Mouse (Mus musculus): ENCODE results near the gene Tes3-ps. TPM values are rescaled to one million over a fixed set of nuclear protein-coding genes. Genes with fewer than 3 reads are reported as not detected.

Gene Tes3-ps
- 0.55 and 0.57 TPM in 2 replicates for polyA plus RNA-seq (2015; fragmentation: Nextera tagmentation; extraction: Ambion mirVana)

DNA sequence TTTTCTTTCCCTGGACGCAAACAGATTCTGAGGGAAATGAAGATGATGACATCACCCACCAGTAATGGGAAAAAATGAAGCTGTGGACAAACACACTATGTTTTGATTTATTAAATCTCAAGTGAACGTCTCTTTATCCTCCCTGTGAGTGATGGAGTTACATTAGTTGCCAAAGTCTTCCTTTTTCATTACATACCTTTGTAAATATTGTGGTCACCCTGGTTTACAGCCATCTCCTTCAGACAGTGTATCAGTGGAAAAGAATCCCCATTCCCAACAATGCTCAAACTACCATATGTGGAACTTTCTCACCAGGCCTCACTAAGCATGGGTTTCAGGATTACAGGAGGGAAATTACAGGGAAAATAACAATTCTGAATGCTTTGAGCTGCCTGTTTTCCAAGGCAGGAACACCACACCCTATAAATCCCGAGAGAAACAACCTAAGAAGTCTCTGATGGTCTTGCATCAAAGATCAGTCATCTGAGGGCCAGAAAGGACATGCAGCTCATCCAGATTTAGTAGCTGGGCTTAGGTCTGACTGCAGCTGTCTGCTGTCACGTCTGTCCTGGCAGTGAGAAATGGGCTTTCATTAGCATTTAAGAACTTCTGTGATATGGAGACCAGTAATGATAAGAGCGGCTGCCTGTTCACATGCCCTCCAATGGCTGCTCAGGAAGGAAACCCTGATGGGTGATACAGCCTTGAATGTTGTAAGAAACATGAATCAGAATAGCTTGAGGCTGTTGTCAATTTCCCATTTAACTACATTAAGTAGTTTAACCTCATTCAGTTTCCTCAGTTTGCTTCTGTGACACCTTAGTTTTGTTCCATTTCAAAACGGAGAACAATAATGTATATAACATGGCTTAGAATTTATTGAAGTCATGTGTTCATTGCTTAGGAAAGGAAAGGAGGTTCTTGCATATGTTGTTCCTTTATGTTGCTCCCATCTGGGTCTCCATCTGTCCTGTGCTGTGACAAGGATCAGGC lies at the start of gene Tes3-ps:
TSS of gene Tes3-ps (plus strand) at position 943 of the 993 bp plus-strand sequence.
- TF ChIP-seq CTCF (IDR thresholded peaks at IDR 0.05; ENCODE audit: low read depth): no peak
- Histone ChIP-seq H3K4me3 (ENCODE audit: low read depth, low read length) (no peak within 1 kb of the TSS), H3K9ac (ENCODE audit: low read depth, low read length) (no peak within 1 kb of the TSS), H3K9me3 (ENCODE audit: control insufficient read depth) (no peaks in the 10 kb centered on the region), H3K27me3 (replicated peaks; ENCODE audit: control insufficient read depth, insufficient read depth, low read length) (no peaks in the 10 kb centered on the region), H3K4me1 (replicated peaks; ENCODE audit: control insufficient read depth, insufficient read depth, low read length) (no peaks in the 10 kb centered on the region), H3K36me3 (ENCODE audit: control insufficient read depth, insufficient read depth) (no peaks in the 10 kb centered on the region), H3K27ac (ENCODE audit: low read depth, low read length) (no peak within 1 kb of the TSS), H3K4me2 (replicated peaks; ENCODE audit: low read depth) (no peak within 1 kb of the TSS)
- no peak for ATAC-seq
- 67% methylated on average over 6 of the region's 6 CpGs for WGBS

- H3K4me3 ChIP-seq (ENCODE audit: low read depth, low read length): no peak overlapping the region
- TF ChIP-seq CTCF (IDR thresholded peaks at IDR 0.05; ENCODE audit: low read depth): no peak
- 95% methylated on average over 6 of the region's 6 CpGs for WGBS
Observed at GRCm38 (mm10) chr13:49444451-49444850, 48.7 kb upstream of the Tes3-ps start.

GRCm38 (mm10) chr13:49449318-49449749 lies 43.8 kb upstream of the Tes3-ps start:
- Histone ChIP-seq H3K27me3 (replicated peaks; ENCODE audit: control insufficient read depth, insufficient read depth, low read length) (no peaks in the 10 kb centered on the region), H3K9me3 (ENCODE audit: control insufficient read depth) (no peaks in the 10 kb centered on the region), H3K4me3 (ENCODE audit: low read depth, low read length) (no peak overlapping the region), H3K4me1 (replicated peaks; ENCODE audit: control insufficient read depth, insufficient read depth, low read length) (no peaks in the 10 kb centered on the region), H3K36me3 (ENCODE audit: control insufficient read depth, insufficient read depth) (peaks cover 30% of the 10 kb centered on the region), H3K9ac (ENCODE audit: low read depth, low read length) (no peak overlapping the region), H3K27ac (ENCODE audit: low read depth, low read length) (no peak overlapping the region), H3K4me2 (replicated peaks; ENCODE audit: low read depth) (no peak overlapping the region)
- TF ChIP-seq CTCF (IDR thresholded peaks at IDR 0.05; ENCODE audit: low read depth): peak; percentile 99
- ATAC-seq: peak; percentile 50; the same call in 1 of the 2 replicates
- 35% methylated on average over 5 of the region's 5 CpGs for WGBS

More at GRCm38 (mm10) chr13:49444451-49444850, 48.7 kb upstream of the Tes3-ps start:
- ATAC-seq: no peak
- H3K9ac ChIP-seq (ENCODE audit: low read depth, low read length): no peak overlapping the region
- no peak overlapping the region for H3K27ac ChIP-seq (ENCODE audit: low read depth, low read length)
- no peaks in the 10 kb centered on the region for H3K27me3 ChIP-seq (replicated peaks; ENCODE audit: control insufficient read depth, insufficient read depth, low read length)
- H3K9me3 ChIP-seq (ENCODE audit: control insufficient read depth): no peaks in the 10 kb centered on the region
- H3K4me1 ChIP-seq (replicated peaks; ENCODE audit: control insufficient read depth, insufficient read depth, low read length): no peaks in the 10 kb centered on the region
- H3K4me2 ChIP-seq (replicated peaks; ENCODE audit: low read depth): no peak overlapping the region
- H3K36me3 ChIP-seq (ENCODE audit: control insufficient read depth, insufficient read depth): peaks cover 27% of the 10 kb centered on the region

DNA sequence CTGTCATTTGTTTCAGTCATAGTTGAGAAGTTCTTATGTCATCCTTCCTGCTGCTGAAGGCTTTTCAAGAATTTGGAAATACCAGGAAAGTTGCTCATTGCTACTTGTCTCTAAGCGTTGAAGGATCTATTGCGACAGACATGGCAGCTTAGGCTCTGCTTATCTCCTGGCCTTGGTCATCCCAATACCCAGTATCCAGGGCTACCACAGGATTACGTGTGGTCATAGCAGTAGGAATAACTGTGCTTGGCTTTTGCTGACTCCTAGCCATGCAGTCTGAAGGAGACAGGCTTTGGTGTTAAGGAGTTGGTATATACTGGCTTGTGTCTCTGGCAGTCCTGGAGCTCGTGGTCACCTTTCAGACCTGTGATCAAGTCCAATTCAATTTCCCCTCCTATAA lies 32.8 kb upstream of the Tes3-ps start:
- WGBS: 77% methylated on average over 4 of the region's 4 CpGs
- Histone ChIP-seq H3K36me3 (ENCODE audit: control insufficient read depth, insufficient read depth) (peaks cover 34% of the 10 kb centered on the region), H3K27me3 (replicated peaks; ENCODE audit: control insufficient read depth, insufficient read depth, low read length) (no peaks in the 10 kb centered on the region), H3K4me3 (ENCODE audit: low read depth, low read length) (no peak overlapping the region), H3K4me1 (replicated peaks; ENCODE audit: control insufficient read depth, insufficient read depth, low read length) (no peaks in the 10 kb centered on the region), H3K9ac (ENCODE audit: low read depth, low read length) (no peak overlapping the region), H3K4me2 (replicated peaks; ENCODE audit: low read depth) (no peak overlapping the region), H3K9me3 (ENCODE audit: control insufficient read depth) (no peaks in the 10 kb centered on the region), H3K27ac (ENCODE audit: low read depth, low read length) (peak overlapping the region; percentile 60)
- TF ChIP-seq CTCF (IDR thresholded peaks at IDR 0.05; ENCODE audit: low read depth): no peak
- ATAC-seq: no peak

DNA sequence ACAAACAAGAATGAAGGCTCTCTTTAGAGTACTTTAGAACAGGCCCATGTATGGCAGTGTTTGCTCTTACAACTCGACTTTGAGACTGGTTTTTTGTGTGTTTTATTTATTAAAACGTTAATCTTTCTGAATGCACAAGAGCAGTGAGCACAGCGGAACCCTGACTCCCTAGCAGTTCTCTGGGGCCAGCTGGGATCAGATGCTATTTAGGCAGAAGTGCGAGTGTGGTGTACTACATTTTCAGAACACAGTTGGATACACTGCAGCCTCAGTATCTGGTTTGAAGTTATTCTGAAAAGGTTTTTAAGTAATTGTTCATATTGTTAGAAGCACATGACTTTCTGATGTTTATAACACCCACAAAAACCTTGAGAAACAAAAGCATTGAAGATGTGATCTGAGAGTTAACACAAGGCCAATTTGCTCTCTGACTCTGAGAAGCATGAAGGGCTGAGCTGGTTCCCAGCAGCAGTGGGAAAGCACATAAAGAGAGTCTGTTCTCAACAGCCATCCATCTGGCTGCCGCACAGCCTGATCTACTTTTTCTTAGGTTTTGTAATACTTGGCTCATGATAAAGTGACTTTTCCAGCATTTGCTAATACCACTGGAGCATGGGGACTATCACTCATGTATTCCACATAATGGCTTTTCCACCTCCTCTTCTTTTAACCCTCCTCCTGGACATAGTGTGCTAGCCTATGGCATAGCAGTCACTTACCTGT lies 32.3 kb upstream of the Tes3-ps start:
- no peak for ATAC-seq
- 64% methylated on average over 5 of the region's 5 CpGs for WGBS
- H3K36me3 ChIP-seq (ENCODE audit: control insufficient read depth, insufficient read depth): peaks cover 38% of the 10 kb centered on the region

More for the DNA sequence above, 32.3 kb upstream of the Tes3-ps start:
- H3K27ac ChIP-seq (ENCODE audit: low read depth, low read length): peak overlapping the region; percentile 16; the same call in 1 of the 2 replicates
- no peaks in the 10 kb centered on the region for H3K27me3 ChIP-seq (replicated peaks; ENCODE audit: control insufficient read depth, insufficient read depth, low read length)
- no peak overlapping the region for H3K4me3 ChIP-seq (ENCODE audit: low read depth, low read length)
- no peaks in the 10 kb centered on the region for H3K9me3 ChIP-seq (ENCODE audit: control insufficient read depth)
- no peaks in the 10 kb centered on the region for H3K4me1 ChIP-seq (replicated peaks; ENCODE audit: control insufficient read depth, insufficient read depth, low read length)
- no peak for TF ChIP-seq CTCF (IDR thresholded peaks at IDR 0.05; ENCODE audit: low read depth)
- no peak overlapping the region for H3K9ac ChIP-seq (ENCODE audit: low read depth, low read length)
- H3K4me2 ChIP-seq (replicated peaks; ENCODE audit: low read depth): no peak overlapping the region

Data from intestine, postnatal 0 days (tissue).